Mouse (Mus musculus) ES-CJ7 (cell line): ENCODE data around the gene Kmt5b.

Source experiments
- DNase-seq: peaks from one replicate; pipeline ENCODE4 v3.0.0; 2011; ENCODE audit warnings: low read depth, low spot score

Gene Kmt5b

DNA sequence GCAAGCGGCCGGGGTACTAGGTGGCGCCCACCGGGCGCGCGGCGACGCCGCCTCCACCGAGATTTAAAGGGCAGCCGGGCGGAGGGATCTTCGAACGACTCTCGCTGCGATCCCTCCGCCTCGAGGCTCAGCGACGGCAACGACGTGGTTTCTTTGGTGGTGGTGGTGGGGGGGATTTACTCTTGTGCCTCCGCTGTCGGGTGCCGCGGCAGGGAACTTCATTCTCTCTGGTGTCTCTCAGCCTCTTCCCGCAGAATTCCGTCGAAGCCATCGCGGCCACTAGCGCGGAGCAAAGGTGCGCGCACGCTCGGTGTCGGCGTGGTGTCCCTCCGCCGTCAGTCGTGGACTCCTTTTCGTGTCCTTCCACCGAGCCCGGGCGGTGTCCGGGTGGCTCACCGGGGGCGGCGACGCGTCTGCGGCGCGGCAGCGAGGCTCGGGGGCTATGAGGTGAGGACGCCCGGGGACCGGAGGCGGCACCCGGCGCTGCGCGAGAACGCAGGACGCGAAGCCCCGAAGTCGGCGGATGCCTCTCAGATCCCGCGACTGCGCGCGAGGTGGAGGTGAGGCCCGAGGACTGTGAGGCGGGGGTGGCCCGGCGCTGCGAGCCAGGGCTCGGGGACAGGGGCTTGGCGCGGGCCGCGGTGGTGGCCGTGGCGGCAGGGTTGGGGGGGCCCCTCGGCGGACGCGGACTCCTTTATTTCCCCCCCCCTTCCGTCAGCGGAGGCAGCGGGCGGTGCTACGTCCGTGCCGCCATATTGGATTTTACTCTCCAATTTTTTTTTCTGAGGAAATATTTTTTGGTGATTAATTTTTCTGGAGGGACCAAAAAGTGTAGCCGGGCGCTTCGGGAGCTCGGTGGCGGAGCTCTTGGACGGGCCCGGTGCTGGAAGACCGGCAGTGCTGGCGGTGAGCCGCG lies 818 bp downstream of the Kmt5b start:
- DNase-seq = peak; percentile 88

DNA sequence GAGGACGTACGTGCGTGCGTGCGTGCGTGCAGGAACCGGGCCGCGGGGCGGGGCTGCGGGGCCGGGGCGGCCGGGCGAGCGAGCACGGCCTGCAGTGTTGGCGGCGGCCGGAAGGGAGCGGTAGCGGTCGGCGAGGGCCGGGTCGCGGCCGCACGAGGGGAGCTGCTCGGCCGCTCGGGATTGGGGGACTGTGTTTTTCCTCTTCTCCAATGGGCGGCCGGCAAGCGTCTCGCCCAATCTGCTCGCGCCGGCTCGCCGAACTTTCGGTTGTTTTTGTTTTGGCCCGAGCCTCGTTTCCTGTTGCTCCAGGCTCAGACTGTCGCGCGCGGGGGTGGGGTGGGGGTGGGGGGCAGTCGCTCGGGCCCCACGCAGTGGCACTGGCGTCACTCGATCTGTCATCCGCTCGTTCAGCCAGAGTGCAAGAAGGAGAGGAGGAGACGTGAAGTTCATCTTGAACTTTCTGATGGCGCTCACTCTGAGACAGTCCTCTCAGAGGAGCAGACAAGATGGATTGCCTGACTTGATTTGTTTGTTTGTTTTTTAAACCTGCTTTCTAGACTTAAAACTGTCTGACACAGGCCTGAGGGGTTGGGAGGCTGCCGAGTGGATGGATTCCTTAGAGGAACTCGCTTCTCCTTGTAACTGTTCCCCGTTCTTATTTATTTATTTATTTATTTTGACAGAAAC lies 1.6 kb downstream of the Kmt5b start:
- DNase-seq = peak; percentile 87

DNA sequence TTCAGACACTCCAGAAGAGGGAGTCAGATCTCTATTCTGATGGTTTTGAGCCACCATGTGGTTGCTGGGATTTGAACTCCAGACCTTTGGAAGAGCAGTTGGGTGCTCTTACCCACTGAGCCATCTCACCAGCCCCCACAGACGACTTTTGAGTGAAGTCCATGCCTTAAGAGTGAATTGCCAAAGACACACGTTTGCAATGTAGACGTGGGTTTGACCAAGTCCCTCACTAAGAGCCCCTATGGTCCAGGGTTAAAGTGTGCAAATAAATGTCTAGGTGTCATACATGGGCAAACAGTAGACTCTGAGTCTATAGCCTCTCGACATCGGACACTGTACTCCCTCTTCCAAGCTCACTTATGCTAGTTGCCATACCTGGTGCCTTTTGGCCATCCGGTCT lies 2.3 kb downstream of the Kmt5b start:
- DNase-seq = no peak

DNA sequence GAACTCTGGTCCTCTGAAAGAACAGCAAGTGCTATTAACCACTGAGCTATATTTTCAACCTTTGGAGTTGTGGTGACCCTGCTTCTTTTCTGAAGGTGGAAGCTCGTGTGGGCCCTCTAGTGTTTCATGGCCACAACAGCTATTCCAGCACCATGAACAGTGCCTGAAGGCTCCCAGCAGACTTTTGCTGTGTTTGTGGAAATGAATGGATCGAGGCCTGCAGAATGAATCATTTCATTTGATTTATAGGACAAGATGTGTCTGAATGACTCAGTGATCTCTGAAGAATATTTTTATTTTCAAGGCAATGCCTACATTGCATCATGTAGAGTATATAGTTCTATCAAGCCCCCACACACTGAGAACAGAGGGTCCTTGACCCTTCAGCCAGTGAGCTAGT lies 6.9 kb downstream of the Kmt5b start:
- peak; percentile 42 for DNase-seq

DNA sequence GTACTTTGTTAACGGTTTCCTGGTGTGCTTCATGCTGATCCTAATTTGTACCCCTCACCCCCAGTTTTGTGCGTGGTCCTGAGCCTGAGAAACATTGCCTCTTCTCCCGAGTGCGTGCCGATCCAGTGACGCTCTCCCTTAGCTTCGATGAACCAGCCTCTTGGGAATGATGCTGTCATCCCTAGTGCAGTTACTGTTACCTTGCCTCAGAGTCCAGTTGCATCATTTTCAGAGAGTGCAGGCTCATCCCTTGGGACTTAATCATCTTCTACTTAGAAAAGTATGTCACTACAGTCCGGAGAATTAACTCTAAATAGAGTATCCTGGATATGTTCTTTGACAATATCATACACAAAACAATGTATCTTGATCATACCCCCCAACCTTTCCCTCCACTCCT lies 11.5 kb downstream of the Kmt5b start:
- no peak for DNase-seq

DNA sequence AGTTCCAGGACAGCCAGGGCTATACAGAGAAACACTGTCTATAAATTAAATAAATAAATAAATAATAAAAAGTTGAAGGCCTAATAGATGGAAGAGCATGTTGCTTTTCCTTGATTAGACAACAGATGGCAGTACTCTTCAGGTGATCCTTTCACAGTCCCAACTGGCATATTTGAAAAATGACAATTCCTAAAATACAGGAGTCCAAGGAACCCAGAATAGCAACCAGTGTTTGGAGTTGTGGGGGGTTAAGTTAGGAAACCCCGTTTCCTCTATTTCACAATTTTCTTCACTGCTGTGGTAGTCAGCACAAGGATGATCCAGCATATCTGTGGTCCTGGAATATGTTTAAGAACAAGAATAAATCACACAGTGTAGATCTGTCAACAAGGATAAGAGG lies 22.9 kb downstream of the Kmt5b start:
- DNase-seq = no peak

DNA sequence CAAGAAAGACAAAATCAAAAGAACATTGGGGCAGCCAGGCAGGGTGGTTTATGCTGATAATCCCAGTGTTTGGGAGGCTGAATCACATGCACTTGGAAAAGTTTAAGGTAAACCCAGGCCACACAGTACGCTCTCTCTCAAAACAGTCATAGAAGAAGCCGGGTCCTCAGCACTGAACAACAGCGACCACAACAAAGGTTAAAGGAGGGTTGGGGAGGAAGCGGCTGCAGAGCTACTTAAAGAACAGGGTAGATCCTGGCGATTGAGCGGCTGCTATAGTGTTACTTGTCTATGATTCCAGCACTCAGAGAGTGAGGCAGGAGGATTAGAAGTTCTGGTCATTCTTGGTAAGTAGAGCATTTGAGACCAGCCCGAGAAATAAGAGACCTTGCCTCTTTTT lies 38.3 kb downstream of the Kmt5b start:
- DNase-seq = no peak

DNA sequence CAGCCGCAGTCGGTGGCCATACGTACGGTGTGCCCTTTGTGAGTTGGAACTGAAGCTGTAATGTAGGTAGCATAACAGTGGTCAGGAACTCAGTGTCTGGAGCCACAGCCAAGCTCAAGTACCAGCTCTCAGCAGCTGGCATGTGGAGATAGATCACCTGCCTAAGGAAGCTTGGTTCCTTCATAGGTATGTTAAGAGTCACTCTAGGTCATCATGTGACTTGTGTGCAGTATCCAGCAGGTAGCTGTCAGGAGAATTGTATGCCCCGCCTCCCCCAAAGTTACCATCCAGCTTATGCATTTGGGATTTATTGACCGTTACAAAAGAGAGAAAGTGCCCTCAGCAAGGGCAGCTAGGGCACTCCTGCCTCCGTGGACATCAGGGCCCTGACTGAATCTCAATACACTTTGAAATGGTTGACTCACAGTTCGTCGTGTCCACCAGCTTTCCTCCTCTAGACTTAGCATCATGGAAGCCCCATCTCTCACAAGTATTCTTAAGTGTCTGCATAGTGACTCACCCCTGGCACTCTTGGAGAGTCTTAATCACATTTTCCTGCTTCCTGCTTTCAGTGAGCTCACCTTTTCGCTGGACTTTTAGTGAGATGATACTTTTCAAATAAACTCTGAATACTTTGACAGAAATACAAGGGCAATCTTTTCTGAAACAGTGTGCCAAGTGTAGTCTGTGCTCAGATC lies 43.5 kb downstream of the Kmt5b start:
- no peak for DNase-seq

DNA sequence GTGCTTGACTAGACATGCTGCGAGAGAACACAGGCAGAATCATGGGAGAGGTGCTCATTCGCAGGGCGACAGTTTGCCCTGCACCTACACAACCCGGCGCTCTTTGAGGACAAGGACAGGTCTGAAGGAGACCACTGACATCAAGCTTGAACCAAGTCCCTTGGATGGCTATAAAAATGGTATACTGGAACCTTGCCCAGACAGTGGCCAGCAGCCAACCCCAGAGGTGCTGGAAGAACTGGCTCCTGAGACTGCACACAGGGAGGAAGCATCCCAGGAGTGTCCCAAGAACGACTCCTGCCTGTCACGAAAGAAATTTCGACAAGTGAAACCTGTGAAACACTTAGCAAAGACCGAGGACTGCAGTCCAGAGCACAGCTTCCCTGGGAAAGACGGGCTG lies 47.2 kb downstream of the Kmt5b start:
- no peak for DNase-seq

DNA sequence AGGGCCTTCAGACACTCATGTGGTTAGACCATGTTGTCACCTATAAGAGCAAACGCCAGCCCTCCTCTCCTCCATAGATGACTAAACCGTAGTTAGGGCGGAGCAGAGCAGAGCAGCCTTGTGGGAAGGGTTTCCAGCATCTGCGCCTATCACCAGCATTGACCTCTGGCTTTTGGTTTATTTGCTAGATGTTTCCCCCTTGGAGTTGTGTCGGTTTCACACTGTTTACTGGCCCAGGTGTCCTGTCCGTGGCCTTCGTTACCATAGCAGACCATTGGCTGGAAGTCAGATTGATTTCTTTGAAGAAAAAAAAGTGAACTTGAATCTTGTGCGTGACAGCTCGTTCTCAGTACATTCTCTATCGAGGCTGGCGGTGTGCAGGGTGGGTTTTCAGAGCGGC lies 48.6 kb downstream of the Kmt5b start:
- DNase-seq = no peak

DNA sequence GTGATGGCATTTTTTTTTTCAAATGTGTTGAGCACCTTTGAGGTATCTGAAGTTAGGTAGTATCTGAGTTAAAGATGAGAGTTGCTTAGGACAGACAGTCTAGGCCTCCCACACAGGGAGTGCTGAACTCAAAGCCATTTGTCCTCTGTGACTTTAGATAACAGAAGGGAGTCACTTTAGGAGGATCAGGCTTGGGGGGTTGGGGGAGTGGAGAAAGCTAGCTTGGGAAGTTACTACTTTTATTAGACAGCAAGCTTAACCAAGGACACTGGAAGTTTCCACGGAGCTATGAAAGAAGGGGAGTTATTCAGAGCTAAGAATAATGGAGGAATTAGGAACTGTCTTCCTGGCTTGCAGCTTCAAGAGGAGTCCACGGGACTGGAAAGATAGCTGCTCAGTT lies 51.9 kb downstream of the Kmt5b start:
- DNase-seq = no peak

DNA sequence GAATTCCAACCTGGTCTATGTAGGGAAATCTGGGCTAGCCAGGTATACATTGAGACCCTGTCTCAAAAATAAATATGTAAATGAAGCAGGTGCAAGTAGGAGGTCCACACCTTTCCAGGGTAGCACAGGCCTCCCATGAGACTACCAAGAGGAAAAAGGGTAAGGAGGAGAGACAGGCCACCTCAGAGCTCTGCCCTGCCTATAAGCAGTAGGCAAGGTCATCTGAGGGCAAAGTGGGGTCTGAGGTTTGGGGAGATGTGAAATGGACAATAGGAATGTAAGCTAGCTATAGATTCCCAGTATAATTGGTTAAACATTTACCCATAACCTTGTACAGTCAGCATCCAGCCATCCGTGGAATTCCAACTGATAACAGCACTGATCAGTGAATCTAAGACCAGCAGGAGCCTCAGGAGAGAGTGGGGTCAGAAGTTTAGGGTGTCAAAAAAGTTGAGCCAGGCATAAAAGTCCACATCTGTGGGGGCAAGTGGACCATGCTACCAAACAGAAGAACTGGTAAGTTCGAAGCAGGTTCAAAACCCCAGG lies 52.8 kb downstream of the Kmt5b start:
- no peak for DNase-seq

DNA sequence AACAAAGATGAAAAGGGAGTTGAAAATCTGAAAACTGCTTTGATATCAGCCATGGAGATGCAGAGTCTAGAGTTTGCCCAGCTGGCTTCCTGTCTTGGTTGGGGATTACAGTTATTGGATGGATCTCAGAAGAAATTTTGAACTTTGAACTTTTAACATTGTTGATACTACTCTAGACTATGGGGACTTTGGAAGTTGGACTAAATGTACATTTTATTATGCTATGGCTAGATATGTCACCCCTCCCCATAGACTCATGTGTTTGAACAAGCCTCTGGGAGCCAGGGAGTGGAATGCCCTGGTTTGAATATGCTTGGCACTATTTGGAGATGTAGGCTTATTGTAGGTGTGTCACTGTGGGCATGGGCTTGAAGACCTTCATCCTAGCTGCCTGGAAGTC lies 57.8 kb downstream of the Kmt5b start:
- no peak for DNase-seq

DNA sequence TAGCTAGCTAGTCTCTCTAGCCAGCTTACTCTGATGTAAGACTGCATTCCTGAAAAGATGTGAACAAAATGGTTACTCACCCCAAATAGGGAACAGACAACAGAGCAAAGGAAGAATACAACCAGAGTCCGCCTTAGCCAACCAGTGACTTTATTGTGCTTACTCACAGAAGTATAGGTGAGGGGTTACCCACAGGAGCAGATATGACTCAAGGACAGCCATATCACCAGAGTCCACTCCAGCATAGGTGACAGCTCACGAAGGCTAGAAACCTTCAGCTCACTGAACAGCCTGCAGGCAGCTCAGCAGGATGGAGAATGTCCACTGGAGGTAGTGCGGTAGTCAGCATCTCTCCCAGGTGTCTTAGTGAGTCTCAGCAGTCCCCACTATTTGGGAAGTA lies 62.6 kb downstream of the Kmt5b start:
- no peak for DNase-seq

DNA sequence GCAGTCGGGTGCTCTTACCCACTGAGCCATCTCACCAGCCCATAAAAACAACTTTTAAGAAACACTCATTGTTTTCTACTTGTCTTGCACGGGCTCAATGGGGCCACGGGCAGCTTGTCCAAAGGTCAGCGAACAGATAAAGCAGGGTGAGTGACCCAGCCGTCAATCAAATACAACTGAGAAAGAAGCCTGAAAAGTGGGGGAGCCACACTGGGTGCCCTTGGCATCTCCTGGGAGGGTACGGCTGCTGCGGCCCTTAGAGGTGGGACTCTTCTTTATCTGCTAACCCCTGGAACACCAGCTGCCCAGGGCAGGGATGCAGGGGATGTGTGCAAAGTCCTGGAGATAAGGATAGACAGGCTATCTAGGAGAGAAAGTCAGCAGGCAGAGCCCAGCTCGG lies 64.5 kb downstream of the Kmt5b start:
- no peak for DNase-seq

DNA sequence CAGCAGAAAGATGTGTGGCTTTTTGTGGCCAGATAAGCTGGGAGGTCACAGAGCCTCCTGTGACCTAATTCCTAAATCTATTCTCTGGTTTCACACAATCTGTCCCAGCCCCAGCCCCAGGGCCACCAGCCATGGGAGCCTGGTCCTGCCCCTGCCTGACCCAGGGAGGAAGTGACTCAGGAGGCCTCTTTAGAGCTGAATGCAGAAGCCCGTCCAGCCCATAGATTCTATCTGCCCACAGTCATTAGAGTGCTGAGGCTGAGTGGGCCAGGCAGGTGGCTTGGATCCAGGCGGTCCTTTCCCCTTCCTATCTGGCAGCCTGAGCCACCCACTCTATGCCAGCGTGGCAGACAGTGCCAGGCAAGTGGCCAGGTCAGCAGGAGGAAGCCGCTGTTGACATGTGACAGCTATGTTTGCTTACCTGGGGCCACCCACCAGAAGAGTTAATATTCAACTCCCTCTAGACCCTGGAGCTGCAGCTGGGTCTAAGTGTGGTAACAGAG lies 65.7 kb downstream of the Kmt5b start:
- DNase-seq = no peak

DNA sequence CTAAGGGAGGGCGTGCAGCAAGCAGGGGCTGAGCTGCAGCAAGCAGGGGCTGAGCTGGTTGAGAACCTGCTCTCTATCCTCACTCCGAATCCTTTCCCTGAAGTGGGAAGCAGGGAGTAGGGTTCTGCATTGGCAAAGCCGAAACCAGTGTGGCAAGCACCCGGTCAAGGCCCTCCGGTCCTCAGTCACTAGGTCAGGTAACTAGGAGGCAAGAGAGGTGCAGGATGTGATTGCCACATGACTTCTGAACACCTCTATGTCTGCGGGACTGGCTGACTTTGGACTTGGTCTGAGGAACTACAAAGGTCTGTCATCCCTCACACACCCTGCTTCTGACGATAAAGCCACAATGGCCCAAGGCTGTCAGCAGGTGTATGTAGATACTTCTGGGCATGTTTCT lies 67.1 kb downstream of the Kmt5b start:
- no peak for DNase-seq

DNA sequence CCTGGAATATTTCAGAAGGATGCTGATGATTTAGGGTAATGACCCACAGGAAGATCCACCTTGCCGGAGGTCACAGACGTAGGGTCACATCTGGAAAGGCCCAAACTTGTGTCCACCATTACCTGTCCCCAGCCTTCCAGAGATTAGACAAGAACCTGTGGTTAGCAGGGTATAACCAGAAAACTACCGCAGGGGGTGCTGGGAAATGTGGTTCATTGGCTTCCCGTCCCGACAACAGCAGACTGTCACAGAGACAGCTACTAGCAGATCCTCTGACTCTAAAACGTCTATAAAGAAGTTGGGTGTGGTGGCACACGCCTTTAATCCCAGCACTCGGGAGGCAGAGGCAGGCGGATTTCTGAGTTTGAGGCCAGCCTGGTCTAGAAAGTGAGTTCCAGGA lies 69.6 kb downstream of the Kmt5b start:
- DNase-seq = no peak

DNA sequence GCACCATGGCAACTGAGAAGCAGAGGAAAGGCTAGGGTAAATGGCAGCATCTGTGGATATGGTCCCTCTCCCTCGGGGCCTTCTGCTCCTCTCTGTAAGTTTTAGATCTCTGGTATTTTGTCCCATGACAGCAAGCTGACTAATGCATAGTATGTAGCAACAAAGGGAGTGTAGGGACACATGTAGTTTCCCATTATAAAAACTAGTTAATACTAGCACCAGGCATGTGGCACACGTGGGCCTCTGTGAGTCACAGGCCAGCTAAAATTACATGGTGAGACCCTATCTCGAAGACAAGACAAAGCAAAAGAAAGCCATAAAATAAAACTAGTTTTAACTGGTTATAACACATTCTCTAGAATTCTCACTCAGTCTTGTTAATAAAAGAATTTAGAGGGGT lies 71.7 kb downstream of the Kmt5b start:
- no peak for DNase-seq

DNA sequence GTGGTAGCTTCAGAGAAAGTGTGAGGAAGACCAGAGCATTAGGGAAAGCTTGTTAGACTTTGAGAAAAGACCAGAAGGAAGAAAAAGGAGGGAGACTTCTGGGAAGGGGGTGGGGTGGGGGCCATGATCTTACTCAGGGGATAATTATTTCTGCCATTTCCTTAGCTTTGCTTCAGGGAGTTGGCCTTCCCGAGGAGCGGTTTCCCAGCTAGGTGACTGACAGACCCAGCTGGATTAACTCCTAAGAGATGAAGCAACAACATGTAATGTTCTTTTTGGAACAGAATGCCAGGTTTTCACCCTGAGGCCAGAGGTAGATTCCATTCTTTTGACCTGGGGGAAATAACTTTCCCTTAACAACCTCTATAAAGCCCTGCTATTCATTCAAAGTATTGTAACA lies 72.5 kb downstream of the Kmt5b start:
- no peak for DNase-seq

DNA sequence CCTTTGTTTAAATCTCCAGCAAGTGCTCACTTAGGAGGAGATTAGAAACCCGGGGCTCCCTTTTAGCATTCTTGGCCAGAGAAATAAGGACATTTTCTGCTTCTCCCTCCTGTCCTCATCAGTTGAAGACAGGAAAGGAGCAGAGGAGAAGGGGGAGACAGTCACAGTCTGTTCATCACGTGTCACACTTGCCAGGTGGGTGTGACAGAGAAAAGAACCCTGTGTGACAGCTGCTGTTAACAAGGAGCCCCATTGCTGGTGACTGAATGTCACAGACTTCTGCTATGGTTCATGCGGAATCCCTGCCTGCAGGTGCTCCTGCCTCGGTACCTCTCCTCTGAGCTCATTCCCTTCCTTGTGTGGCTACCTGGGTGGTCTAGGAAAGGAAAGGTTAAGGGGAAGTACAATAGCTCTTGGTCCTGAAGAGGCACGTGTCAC lies 73.0 kb downstream of the Kmt5b start:
- DNase-seq = peak; percentile 31

DNA sequence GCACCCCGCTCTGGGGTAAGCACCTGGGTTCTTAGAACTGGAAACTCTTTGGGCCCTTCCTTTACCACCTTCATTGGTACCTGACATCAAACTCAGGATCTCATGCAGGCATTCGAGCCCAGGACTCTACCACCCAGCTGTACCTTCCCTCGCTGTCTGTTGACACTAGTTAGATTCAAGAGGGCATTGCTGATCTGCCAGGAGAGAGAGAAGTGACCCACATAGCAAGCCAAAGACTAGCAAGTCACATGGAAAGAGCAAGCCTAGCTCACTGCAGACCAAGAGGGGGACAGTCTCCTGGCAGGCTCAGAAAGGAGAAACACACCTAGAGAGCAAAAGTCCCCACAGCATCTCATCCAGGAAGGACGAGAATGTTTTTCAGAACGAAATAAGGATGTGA lies 73.5 kb downstream of the Kmt5b start:
- no peak for DNase-seq
